Mouse (Mus musculus) cortical plate, adult 2 months (tissue): ENCODE results near the gene Usp24.

Source experiments
- CTCF ChIP-seq: fragments of 200-500 bp; IDR thresholded peaks from 2 replicates; pipeline ENCODE4 v1.5.1; 2011; ENCODE audit warnings: mild to moderate bottlenecking, control low read depth, low read length; ENCODE audit not compliant: insufficient read depth; ENCODE audit errors: extremely low read depth
- POLR2A ChIP-seq: fragments of 200-500 bp; IDR thresholded peaks from 2 replicates; pipeline ENCODE4 v1.6.1; 2011; ENCODE audit warnings: mild to moderate bottlenecking, low read length, control low read depth; ENCODE audit not compliant: insufficient read depth; ENCODE audit errors: extremely low read depth

DNA sequence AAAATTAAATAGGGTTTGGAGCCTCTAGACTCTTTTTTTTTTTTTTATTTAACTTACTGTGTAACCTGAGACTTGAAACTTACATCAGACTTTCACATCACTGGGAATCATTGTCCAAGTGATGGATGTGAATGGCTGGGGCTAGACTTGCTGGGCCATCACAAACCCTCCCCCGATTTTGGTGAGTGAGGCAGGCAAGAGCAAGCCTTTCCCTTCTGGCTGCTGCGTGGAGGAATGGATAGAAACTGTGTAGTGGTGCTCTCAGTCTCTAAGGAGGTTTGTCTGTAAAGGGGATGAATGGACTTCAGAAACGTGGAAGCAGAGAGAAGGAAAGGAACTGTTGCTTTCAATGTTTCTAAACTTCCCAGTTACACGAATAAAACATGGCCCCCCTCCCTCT lies 20.3 kb upstream of the Usp24 start:
- TF ChIP-seq CTCF = no peak
- TF ChIP-seq POLR2A = no peak
